Mouse (Mus musculus): Measurements from ENCODE around the gene Adamts17. TPM values are rescaled to one million over a fixed set of nuclear protein-coding genes. Genes with fewer than 3 reads are reported as not detected.

The Adamts17 gene
- total and polyA plus RNA-seq, 3 experiments: under 0.01 TPM; not detected in 2

GRCm38 (mm10) chr7:67029481-67029880 lies 189.9 kb downstream of the Adamts17 start:
- DNase-seq (ENCODE audit: low spot score) (no peak), ATAC-seq (ENCODE audit: extremely low read depth, insufficient number of reproducible peaks, low FRiP score, poor library complexity, severe bottlenecking) (no peak)
- no peaks in the 10 kb centered on the region for H3K27me3 ChIP-seq (ENCODE audit: insufficient read depth, low read length)
- no peaks in the 10 kb centered on the region for H3K4me1 ChIP-seq (ENCODE audit: insufficient read depth, low read depth, low read length)
- TF ChIP-seq CTCF (IDR thresholded peaks at IDR 0.05; ENCODE audit: low read depth, low read length): no peak
- no peak for TF ChIP-seq GATA2 (IDR thresholded peaks at IDR 0.05; ENCODE audit: borderline replicate concordance, low read depth, low read length)
- no peak for TF ChIP-seq TAL1 (conservative IDR thresholded peaks at IDR 0.05; ENCODE audit: low read depth, low read length)
- TF ChIP-seq GATA1 (IDR thresholded peaks at IDR 0.05; ENCODE audit: borderline replicate concordance, low read length): no peak
- no peak for TF ChIP-seq POLR2AphosphoS5 (IDR thresholded peaks at IDR 0.05; ENCODE audit: insufficient replicate concordance, low read depth, low read length)
- H3K9me3 ChIP-seq (replicated peaks): peaks cover 9% of the 10 kb centered on the region
- H3K36me3 ChIP-seq (replicated peaks): no peaks in the 10 kb centered on the region
- H3K4me3 ChIP-seq (ENCODE audit: low read depth, low read length): no peak overlapping the region

GRCm38 (mm10) chr7:67031284-67031683 lies 191.7 kb downstream of the Adamts17 start:
- no peak for ATAC-seq (ENCODE audit: extremely low read depth, insufficient number of reproducible peaks, low FRiP score, poor library complexity, severe bottlenecking)
- no peak for TF ChIP-seq POLR2AphosphoS5 (IDR thresholded peaks at IDR 0.05; ENCODE audit: insufficient replicate concordance, low read depth, low read length)
- TF ChIP-seq GATA2 (IDR thresholded peaks at IDR 0.05; ENCODE audit: borderline replicate concordance, low read depth, low read length): no peak
- no peak for TF ChIP-seq CTCF (IDR thresholded peaks at IDR 0.05; ENCODE audit: low read depth, low read length)
- TF ChIP-seq GATA1 (IDR thresholded peaks at IDR 0.05; ENCODE audit: borderline replicate concordance, low read length): no peak
- no peak for TF ChIP-seq TAL1 (conservative IDR thresholded peaks at IDR 0.05; ENCODE audit: low read depth, low read length)
- Histone ChIP-seq H3K36me3 (replicated peaks) (no peaks in the 10 kb centered on the region), H3K4me1 (ENCODE audit: insufficient read depth, low read depth, low read length) (no peaks in the 10 kb centered on the region), H3K27me3 (ENCODE audit: insufficient read depth, low read length) (no peaks in the 10 kb centered on the region), H3K4me3 (ENCODE audit: low read depth, low read length) (no peak overlapping the region), H3K9me3 (replicated peaks) (peaks cover 18% of the 10 kb centered on the region)
- no peak for DNase-seq (ENCODE audit: low spot score)

DNA sequence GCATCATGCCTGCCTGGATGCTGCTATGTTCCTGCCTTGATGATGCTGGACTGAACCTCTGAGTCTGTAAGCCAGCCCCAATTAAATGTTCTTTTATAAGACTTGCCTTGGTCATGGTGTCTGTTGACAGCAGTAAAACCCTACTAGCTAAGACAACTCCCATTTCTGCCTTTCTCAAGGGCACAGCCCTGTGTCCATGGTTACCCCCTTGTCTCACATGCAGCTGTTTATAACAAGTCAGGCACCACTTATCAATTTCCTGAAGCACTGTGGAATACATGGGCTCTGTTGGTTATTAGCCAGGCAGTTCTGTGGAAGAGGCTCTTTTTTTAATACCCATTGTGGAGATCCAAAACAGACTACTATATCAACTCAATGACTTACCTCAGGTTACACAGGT lies 193.1 kb downstream of the Adamts17 start:
- DNase-seq (ENCODE audit: low spot score): no peak
- Histone ChIP-seq H3K36me3 (replicated peaks) (no peaks in the 10 kb centered on the region), H3K9me3 (replicated peaks) (peaks cover 16% of the 10 kb centered on the region), H3K27me3 (ENCODE audit: insufficient read depth, low read length) (no peaks in the 10 kb centered on the region), H3K4me1 (ENCODE audit: insufficient read depth, low read depth, low read length) (no peaks in the 10 kb centered on the region), H3K4me3 (ENCODE audit: low read depth, low read length) (no peak overlapping the region)
- no peak for TF ChIP-seq POLR2AphosphoS5 (IDR thresholded peaks at IDR 0.05; ENCODE audit: insufficient replicate concordance, low read depth, low read length)
- ATAC-seq (ENCODE audit: extremely low read depth, insufficient number of reproducible peaks, low FRiP score, poor library complexity, severe bottlenecking): no peak

DNA sequence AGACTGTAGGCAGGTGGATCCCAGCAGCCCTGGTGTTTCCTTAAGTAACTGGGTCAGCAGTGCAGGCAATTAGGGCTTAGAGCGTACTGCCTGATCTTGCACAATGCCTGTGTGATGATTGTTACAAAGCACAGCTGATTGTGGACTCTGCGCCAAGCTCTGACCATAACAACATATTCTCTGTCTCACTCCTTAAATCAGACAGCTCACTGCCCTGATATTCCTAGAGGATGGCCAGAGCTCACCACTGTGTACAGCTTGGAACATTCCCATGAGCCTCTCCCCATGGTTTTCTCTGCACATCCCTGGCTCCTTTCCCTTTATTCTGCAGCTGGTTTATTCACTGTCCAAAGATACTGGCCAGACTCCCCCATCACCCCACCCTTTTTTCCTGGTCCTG lies 194.8 kb downstream of the Adamts17 start:
- no peaks in the 10 kb centered on the region for H3K27me3 ChIP-seq (ENCODE audit: insufficient read depth, low read length)
- no peak for ATAC-seq (ENCODE audit: extremely low read depth, insufficient number of reproducible peaks, low FRiP score, poor library complexity, severe bottlenecking)

DNA sequence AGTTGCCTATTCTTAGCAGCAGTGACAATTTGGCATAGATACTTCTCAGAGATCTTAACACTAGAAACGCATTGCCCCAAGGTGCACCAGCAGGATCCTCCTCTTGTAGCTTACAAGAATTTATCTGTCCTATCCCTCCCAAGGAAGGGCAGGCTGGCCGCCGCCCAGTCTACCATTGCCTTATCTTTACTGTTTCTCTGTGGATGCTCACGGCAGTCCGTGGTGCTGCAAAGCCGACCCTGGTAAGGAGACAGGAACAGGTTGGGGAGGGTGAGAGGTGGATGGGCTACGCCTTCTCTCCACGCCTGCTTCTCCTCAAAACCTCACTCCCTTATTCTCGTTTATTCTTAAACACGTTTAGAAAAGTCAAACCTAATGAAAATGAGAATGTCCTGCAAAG lies 195.7 kb downstream of the Adamts17 start:
- TF ChIP-seq TAL1 (conservative IDR thresholded peaks at IDR 0.05; ENCODE audit: low read depth, low read length) (no peak), POLR2AphosphoS5 (IDR thresholded peaks at IDR 0.05; ENCODE audit: insufficient replicate concordance, low read depth, low read length) (no peak), CTCF (IDR thresholded peaks at IDR 0.05; ENCODE audit: low read depth, low read length) (no peak), GATA1 (IDR thresholded peaks at IDR 0.05; ENCODE audit: borderline replicate concordance, low read length) (no peak), GATA2 (IDR thresholded peaks at IDR 0.05; ENCODE audit: borderline replicate concordance, low read depth, low read length) (no peak)
- Histone ChIP-seq H3K4me3 (ENCODE audit: low read depth, low read length) (no peak overlapping the region), H3K9me3 (replicated peaks) (peaks cover 9% of the 10 kb centered on the region), H3K4me1 (ENCODE audit: insufficient read depth, low read depth, low read length) (no peaks in the 10 kb centered on the region), H3K27me3 (ENCODE audit: insufficient read depth, low read length) (no peaks in the 10 kb centered on the region), H3K36me3 (replicated peaks) (no peaks in the 10 kb centered on the region)
- ATAC-seq (ENCODE audit: extremely low read depth, insufficient number of reproducible peaks, low FRiP score, poor library complexity, severe bottlenecking) (no peak), DNase-seq (ENCODE audit: low spot score) (no peak)

More for the DNA sequence above, 194.8 kb downstream of the Adamts17 start:
- TF ChIP-seq TAL1 (conservative IDR thresholded peaks at IDR 0.05; ENCODE audit: low read depth, low read length) (no peak), POLR2AphosphoS5 (IDR thresholded peaks at IDR 0.05; ENCODE audit: insufficient replicate concordance, low read depth, low read length) (no peak), GATA1 (IDR thresholded peaks at IDR 0.05; ENCODE audit: borderline replicate concordance, low read length) (no peak), CTCF (IDR thresholded peaks at IDR 0.05; ENCODE audit: low read depth, low read length) (no peak), GATA2 (IDR thresholded peaks at IDR 0.05; ENCODE audit: borderline replicate concordance, low read depth, low read length) (no peak)
- DNase-seq (ENCODE audit: low spot score): no peak
- peaks cover 13% of the 10 kb centered on the region for H3K9me3 ChIP-seq (replicated peaks)
- H3K4me3 ChIP-seq (ENCODE audit: low read depth, low read length): no peak overlapping the region
- no peaks in the 10 kb centered on the region for H3K4me1 ChIP-seq (ENCODE audit: insufficient read depth, low read depth, low read length)
- H3K36me3 ChIP-seq (replicated peaks): no peaks in the 10 kb centered on the region

DNA sequence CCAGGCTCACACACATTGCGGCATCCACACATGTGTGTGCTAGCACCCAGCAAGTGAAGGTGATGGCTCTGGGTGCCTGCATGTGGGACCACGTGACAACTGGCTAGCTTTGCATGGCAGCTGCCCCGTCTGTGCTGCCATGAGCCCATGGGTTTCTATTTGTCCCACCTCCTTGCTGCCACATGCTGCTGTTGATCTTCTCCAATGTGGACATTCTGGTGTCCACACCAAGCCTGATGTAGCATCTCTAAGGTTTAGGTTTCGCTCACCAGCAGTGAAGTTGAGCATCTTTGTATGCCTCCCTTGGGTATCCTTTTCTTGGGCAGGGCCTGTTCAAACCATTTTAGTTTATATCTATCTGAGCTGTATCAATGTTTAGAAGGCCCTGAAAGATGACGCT lies 196.1 kb downstream of the Adamts17 start:
- no peak for ATAC-seq (ENCODE audit: extremely low read depth, insufficient number of reproducible peaks, low FRiP score, poor library complexity, severe bottlenecking)
- peaks cover 9% of the 10 kb centered on the region for H3K9me3 ChIP-seq (replicated peaks)
- H3K27me3 ChIP-seq (ENCODE audit: insufficient read depth, low read length): no peaks in the 10 kb centered on the region
- no peaks in the 10 kb centered on the region for H3K4me1 ChIP-seq (ENCODE audit: insufficient read depth, low read depth, low read length)
- no peak overlapping the region for H3K4me3 ChIP-seq (ENCODE audit: low read depth, low read length)
- TF ChIP-seq GATA1 (IDR thresholded peaks at IDR 0.05; ENCODE audit: borderline replicate concordance, low read length) (no peak), TAL1 (conservative IDR thresholded peaks at IDR 0.05; ENCODE audit: low read depth, low read length) (no peak), CTCF (IDR thresholded peaks at IDR 0.05; ENCODE audit: low read depth, low read length) (no peak), POLR2AphosphoS5 (IDR thresholded peaks at IDR 0.05; ENCODE audit: insufficient replicate concordance, low read depth, low read length) (no peak), GATA2 (IDR thresholded peaks at IDR 0.05; ENCODE audit: borderline replicate concordance, low read depth, low read length) (no peak)
- no peaks in the 10 kb centered on the region for H3K36me3 ChIP-seq (replicated peaks)
- DNase-seq (ENCODE audit: low spot score): no peak
